Mouse (Mus musculus) cortical plate, adult 2 months (tissue): ENCODE measurements at regions not wholly inside any gene's neighbourhood (a gene's known extent, or its start where the extent isn't known, plus 50 kb on each side); places are given as distances from the start of the nearest gene placed in this dataset.

Source experiments
- CTCF ChIP-seq: fragments of 200-500 bp; IDR thresholded peaks from 2 replicates; pipeline ENCODE4 v1.5.1; 2011; ENCODE audit warnings: mild to moderate bottlenecking, control low read depth, low read length; ENCODE audit not compliant: insufficient read depth; ENCODE audit errors: extremely low read depth
- POLR2A ChIP-seq: fragments of 200-500 bp; IDR thresholded peaks from 2 replicates; pipeline ENCODE4 v1.6.1; 2011; ENCODE audit warnings: mild to moderate bottlenecking, low read length, control low read depth; ENCODE audit not compliant: insufficient read depth; ENCODE audit errors: extremely low read depth

- TF ChIP-seq CTCF (no peak), POLR2A (no peak)
Observed at GRCm38 (mm10) chr7:71119987-71120386, 231.3 kb downstream of the Gm10295 start.
